In the genomic region with DNA sequence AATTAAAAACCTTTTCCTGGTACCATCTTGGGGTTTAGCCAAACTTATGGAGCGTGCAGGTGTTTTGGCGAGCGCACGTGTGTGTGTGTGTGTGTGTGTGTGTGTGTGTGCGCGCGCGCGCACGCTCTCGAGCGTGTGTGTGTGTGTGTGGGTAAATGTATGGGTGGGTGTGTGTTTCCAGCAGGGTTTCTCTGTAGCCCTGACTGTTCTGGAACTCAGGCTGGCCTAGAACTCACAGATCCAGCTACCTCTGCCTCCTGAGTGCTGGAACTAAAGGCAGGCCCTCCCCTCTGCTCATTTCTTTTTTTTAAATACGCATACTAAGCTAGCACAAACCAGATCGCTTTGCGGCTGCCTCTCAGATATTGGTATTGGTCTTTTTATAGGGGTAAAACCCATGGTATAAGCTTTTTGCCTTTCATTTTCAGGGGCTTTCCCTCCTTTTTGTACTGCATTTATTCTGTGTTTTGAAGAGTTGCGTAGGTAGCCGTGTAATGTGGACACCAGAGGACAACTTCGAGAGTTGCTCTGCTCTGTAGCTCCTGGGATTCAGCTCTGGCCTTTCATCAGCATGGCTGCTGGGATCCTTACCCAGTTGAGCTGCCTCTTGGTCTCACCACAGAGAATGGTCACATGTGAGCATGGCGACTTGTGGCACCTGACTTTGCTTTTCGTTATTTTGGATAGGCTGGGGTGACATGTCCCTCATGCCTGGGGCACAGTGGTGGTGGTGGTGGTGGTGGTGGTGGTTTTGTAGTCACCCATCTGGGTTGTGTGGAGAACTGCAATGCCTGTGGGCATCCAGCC, we compare ENCODE assay signal across 10 mouse cellular contexts. TPM values are rescaled to one million over a fixed set of nuclear protein-coding genes. Genes with fewer than 3 reads are reported as not detected.
DNase-seq lines count a peak whose midpoint lies in the region; ATAC-seq lines count a peak whose summit lies in the region.
"Had no signal": no experiment of that assay in that cellular context is flagged by ENCODE, and none has a peak within 500 bp of the region (broad histone marks: within the 10 kb centered on the region; RNA-seq: fewer than 3 reads in every experiment).

No protein-coding gene starts in this region.

- no peak for ATAC-seq in hindbrain, embryonic 15.5 days (ENCODE audit: low FRiP score, low read depth)
- ATAC-seq in hindbrain, embryonic 12.5 days (ENCODE audit: low FRiP score): no peak
- ATAC-seq in liver, embryonic 11.5 days (replicated peaks; ENCODE audit: low FRiP score): no peak
- ATAC-seq: Patski had no signal

- peak; percentile 33 for DNase-seq in A20 (ENCODE audit: low read depth, low spot score)
- DNase-seq in T-cell, adult 2 months (ENCODE audit: low spot score): peak; percentile 80
- no peak for DNase-seq in liver, embryonic 11.5 days (ENCODE audit: low spot score)
- no peak for DNase-seq in right cerebral cortex, postnatal 10 days (ENCODE audit: low spot score in 2 of 2)
- DNase-seq in urinary bladder, adult 2 months (ENCODE audit: low spot score): no peak
- DNase-seq in cerebellum, adult 9-10 months: no peak
- DNase-seq: cerebellum, adult 11 months had no signal

- H3K36me3 ChIP-seq in hindbrain, embryonic 15.5 days: no peaks in the 10 kb centered on the region
- H3K36me3 ChIP-seq in hindbrain, embryonic 12.5 days: no peaks in the 10 kb centered on the region
- no peaks in the 10 kb centered on the region for H3K36me3 ChIP-seq in liver, embryonic 11.5 days (ENCODE audit: control insufficient read depth, insufficient read depth, low read length)

- H3K9ac ChIP-seq in hindbrain, embryonic 15.5 days: no peak overlapping the region
- H3K9ac ChIP-seq in hindbrain, embryonic 12.5 days: no peak overlapping the region
- no peak overlapping the region for H3K9ac ChIP-seq in liver, embryonic 11.5 days (ENCODE audit: low read depth, low read length)

- peaks cover 36% of the 10 kb centered on the region for H3K27me3 ChIP-seq in hindbrain, embryonic 15.5 days
- H3K27me3 ChIP-seq in hindbrain, embryonic 12.5 days: peaks cover 51% of the 10 kb centered on the region
- peaks cover 35% of the 10 kb centered on the region for H3K27me3 ChIP-seq in liver, embryonic 11.5 days (replicated peaks; ENCODE audit: control insufficient read depth, insufficient read depth, low read length)
- H3K27me3 ChIP-seq: Patski had no signal

- no peak overlapping the region for H3K27ac ChIP-seq in hindbrain, embryonic 15.5 days (replicated peaks)
- no peak overlapping the region for H3K27ac ChIP-seq in hindbrain, embryonic 12.5 days
- H3K27ac ChIP-seq in liver, embryonic 11.5 days (ENCODE audit: low read depth, low read length): no peak overlapping the region

- peaks cover 24% of the 10 kb centered on the region for H3K4me1 ChIP-seq in hindbrain, embryonic 15.5 days (replicated peaks)
- H3K4me1 ChIP-seq in hindbrain, embryonic 12.5 days: peaks cover 23% of the 10 kb centered on the region
- H3K4me1 ChIP-seq in liver, embryonic 11.5 days (replicated peaks; ENCODE audit: control insufficient read depth, insufficient read depth, low read length): peaks cover 8% of the 10 kb centered on the region

- WGBS in hindbrain, embryonic 15.5 days: 90% methylated on average over 20 of the region's 20 CpGs
- 94% methylated on average over 20 of the region's 20 CpGs for WGBS in hindbrain, embryonic 12.5 days
- WGBS in liver, embryonic 11.5 days: 89% methylated on average over 20 of the region's 20 CpGs

- no peak overlapping the region for H3K4me3 ChIP-seq in hindbrain, embryonic 15.5 days
- no peak overlapping the region for H3K4me3 ChIP-seq in hindbrain, embryonic 12.5 days
- no peak overlapping the region for H3K4me3 ChIP-seq in liver, embryonic 11.5 days (ENCODE audit: low read depth, low read length)

- no peaks in the 10 kb centered on the region for H3K9me3 ChIP-seq in hindbrain, embryonic 15.5 days
- H3K9me3 ChIP-seq in hindbrain, embryonic 12.5 days (replicated peaks): no peaks in the 10 kb centered on the region
- no peaks in the 10 kb centered on the region for H3K9me3 ChIP-seq in liver, embryonic 11.5 days (ENCODE audit: control insufficient read depth, low read length)

- 0 out of 2 replicates have a peak overlapping the region, but pooled peaks have one; percentile 9 for H3K4me2 ChIP-seq in hindbrain, embryonic 15.5 days
- no peak overlapping the region for H3K4me2 ChIP-seq in hindbrain, embryonic 12.5 days (replicated peaks)
- peak overlapping the region; percentile 99 for H3K4me2 ChIP-seq in liver, embryonic 11.5 days

RNA-seq across cellular contexts. Expression of a gene that starts 3.0 kb away (rescaled TPM):
- polyA plus RNA-seq in hindbrain, embryonic 15.5 days (2015; fragmentation: Nextera tagmentation; extraction: Ambion mirVana): 6.4 and 6.9 TPM in 2 replicates
- 9.4 and 10.3 TPM in 2 replicates for polyA plus RNA-seq in hindbrain, embryonic 12.5 days (2016; fragmentation: Nextera tagmentation; extraction: Ambion mirVana)
- 5.3 and 5.5 TPM in 2 replicates for polyA plus RNA-seq in liver, embryonic 11.5 days (2014; fragmentation: Nextera tagmentation; extraction: Ambion mirVana)
- polyA plus RNA-seq in urinary bladder, adult 2 months (2012; rRNA removed): 32.4 and 36.7 TPM in 2 replicates

RNA-seq across cellular contexts. Expression of a gene that starts 16.8 kb away (rescaled TPM):
- polyA plus RNA-seq in hindbrain, embryonic 15.5 days (2015; fragmentation: Nextera tagmentation; extraction: Ambion mirVana): 9.8 and 12.5 TPM in 2 replicates
- 19.1 and 21.2 TPM in 2 replicates for polyA plus RNA-seq in hindbrain, embryonic 12.5 days (2016; fragmentation: Nextera tagmentation; extraction: Ambion mirVana)
- polyA plus RNA-seq in liver, embryonic 11.5 days (2014; fragmentation: Nextera tagmentation; extraction: Ambion mirVana): 20.8 TPM in 2 replicates
- polyA plus RNA-seq in urinary bladder, adult 2 months (2012; rRNA removed): 6.2 and 8.5 TPM in 2 replicates

Comparison
In these comparisons a context has a peak if more than half of its experiments do, and no peak if none do; other contexts are left out.
1. DNase-seq: peak in A20 (single experiment) and T-cell, adult 2 months (single experiment); none in liver, embryonic 11.5 days (single experiment), right cerebral cortex, postnatal 10 days (0 of 2), urinary bladder, adult 2 months (single experiment) and cerebellum, adult 9-10 months (single experiment).